Mouse (Mus musculus) forebrain, embryonic 11.5 days (tissue): ENCODE measurements around the gene Ccr9. TPM values are rescaled to one million over a fixed set of nuclear protein-coding genes. Genes with fewer than 3 reads are reported as not detected.

Experiments
- ATAC-seq: fragments of 200-750 bp; cut with Nextera tagmentation; replicated peaks from 2 replicates; pipeline ENCODE4 v1.8.0; 2017; ENCODE audit warnings: moderate TSS enrichment; ENCODE audit not compliant: low FRiP score
- DNase-seq: peaks from one replicate; pipeline ENCODE4 v3.0.0-alpha.2; 2017; ENCODE audit warnings: low spot score
- H3K27ac ChIP-seq: fragments of 300-500 bp; sonication (generic); 2 replicates; pipeline ENCODE4 v1.5.1; 2014; ENCODE audit warnings: low read depth, low read length
- H3K27me3 ChIP-seq: fragments of 300-500 bp; sonication (generic); 2 replicates; pipeline ENCODE4 v1.6.1; 2014; ENCODE audit warnings: mild to moderate bottlenecking, low read length, mixed read lengths; ENCODE audit not compliant: control insufficient read depth, insufficient read depth
- H3K36me3 ChIP-seq: fragments of 300-500 bp; sonication (generic); 2 replicates; pipeline ENCODE4 v1.6.1; 2014; ENCODE audit warnings: mild to moderate bottlenecking, low read length, moderate library complexity, mixed read lengths; ENCODE audit not compliant: control insufficient read depth, insufficient read depth
- H3K4me1 ChIP-seq: fragments of 300-500 bp; sonication (generic); replicated peaks from 2 replicates; pipeline ENCODE4 v1.6.1; 2014; ENCODE audit warnings: low read length, mixed read lengths; ENCODE audit not compliant: control insufficient read depth, insufficient read depth
- H3K4me2 ChIP-seq: fragments of 300-500 bp; sonication (generic); 2 replicates; pipeline ENCODE4 v1.6.1; 2014; ENCODE audit warnings: low read depth, mild to moderate bottlenecking, low read length, moderate library complexity, mixed read lengths; ENCODE audit not compliant: severe bottlenecking
- H3K4me3 ChIP-seq: fragments of 300-500 bp; sonication (generic); 2 replicates; pipeline ENCODE4 v1.5.1; 2014; ENCODE audit warnings: low read depth, low read length
- H3K9ac ChIP-seq: fragments of 300-500 bp; sonication (generic); 2 replicates; pipeline ENCODE4 v1.6.1; 2014; ENCODE audit warnings: low read length
- H3K9me3 ChIP-seq: fragments of 300-500 bp; sonication (generic); 2 replicates; pipeline ENCODE4 v1.6.1; 2016; ENCODE audit warnings: low read length, mixed read lengths; ENCODE audit not compliant: control insufficient read depth
- WGBS: fragments of 180-500 bp; shearing (Covaris S2); extraction: QIAGEN DNeasy Blood & Tissue Kit; methylation state at CpG from one replicate; pipeline ENCODE4 v1.1.7; 2014; 5-methylcytosine and 5-hydroxymethylcytosine counted together
- polyA plus RNA-seq: library from polyadenylated mRNA; unstranded; fragments of >200 nt; fragmentation: Nextera tagmentation; extraction: Ambion mirVana; gene quantifications from 2 replicates; pipeline ENCODE4 v1.2.1, GENCODE M21; 2014

Gene Ccr9
- polyA plus RNA-seq, 1 experiment from 2014 or later: 0.04 TPM

DNA sequence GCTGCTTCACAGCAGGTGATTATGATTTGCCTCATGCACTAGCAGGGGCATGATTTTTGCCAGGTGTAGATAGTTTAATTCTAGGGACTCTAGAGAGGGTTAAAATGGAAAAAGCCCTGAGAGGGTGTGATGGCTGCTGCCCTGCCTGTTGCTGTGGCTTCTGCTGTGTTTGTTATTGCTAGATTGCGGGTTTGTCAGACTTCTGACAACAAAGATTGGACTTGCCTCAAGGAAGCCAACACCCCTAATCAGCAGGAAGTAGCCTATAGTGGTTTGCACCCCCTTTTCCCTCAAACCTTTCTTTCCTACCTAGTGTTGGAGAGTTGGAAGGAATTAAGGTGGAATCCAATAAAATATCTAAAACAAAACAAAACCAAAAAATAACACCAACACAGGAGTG lies 10.0 kb downstream of the Ccr9 start:
- H3K4me1 ChIP-seq: no peaks in the 10 kb centered on the region
- 71% methylated on average over 1 of the region's 1 CpGs for WGBS

GRCm38 (mm10) chr9:123695634-123696302 lies 17.5 kb downstream of the Ccr9 start:
- Histone ChIP-seq H3K9me3 (no peaks in the 10 kb centered on the region), H3K27me3 (no peaks in the 10 kb centered on the region)
- WGBS: 88% methylated on average over 3 of the region's 3 CpGs

More for the DNA sequence above, 10.0 kb downstream of the Ccr9 start:
- Histone ChIP-seq H3K36me3 (no peaks in the 10 kb centered on the region), H3K4me3 (no peak overlapping the region), H3K4me2 (no peak overlapping the region), H3K27me3 (no peaks in the 10 kb centered on the region), H3K9me3 (no peaks in the 10 kb centered on the region), H3K9ac (no peak overlapping the region), H3K27ac (no peak overlapping the region)
- DNase-seq (no peak), ATAC-seq (no peak)

DNA sequence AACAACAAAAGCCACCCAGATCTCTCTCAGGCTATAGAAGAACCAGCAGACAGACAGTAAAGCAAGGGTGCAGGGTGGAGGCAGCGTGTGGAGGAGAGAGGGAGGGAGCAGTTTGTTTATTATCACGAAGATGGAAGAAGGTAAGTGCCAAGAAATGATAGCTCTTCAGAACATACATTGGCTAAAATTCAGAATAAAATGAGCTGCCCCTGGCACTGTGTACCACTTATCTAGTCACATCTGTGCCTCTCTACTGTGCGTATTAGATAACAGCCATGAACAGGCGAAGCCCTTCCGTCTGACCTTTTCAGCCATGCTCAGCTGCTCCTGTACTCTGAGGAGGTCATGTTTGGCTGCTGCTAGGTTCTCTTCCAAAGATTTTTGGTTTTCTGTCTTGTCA lies 23.6 kb downstream of the Ccr9 start:
- WGBS: 91% methylated on average over 5 of the region's 5 CpGs
- Histone ChIP-seq H3K9me3 (no peaks in the 10 kb centered on the region), H3K4me2 (no peak overlapping the region), H3K4me1 (no peaks in the 10 kb centered on the region), H3K27me3 (no peaks in the 10 kb centered on the region), H3K36me3 (no peaks in the 10 kb centered on the region; the same call in 1 of the 2 replicates), H3K9ac (no peak overlapping the region), H3K27ac (no peak overlapping the region), H3K4me3 (no peak overlapping the region)
- DNase-seq: no peak
- no peak for ATAC-seq

More at GRCm38 (mm10) chr9:123695634-123696302, 17.5 kb downstream of the Ccr9 start:
- ATAC-seq (no peak), DNase-seq (no peak)
- no peak overlapping the region for H3K4me3 ChIP-seq
- no peak overlapping the region for H3K27ac ChIP-seq
- no peaks in the 10 kb centered on the region for H3K4me1 ChIP-seq
- H3K4me2 ChIP-seq: no peak overlapping the region
- no peaks in the 10 kb centered on the region for H3K36me3 ChIP-seq
- no peak overlapping the region for H3K9ac ChIP-seq

GRCm38 (mm10) chr9:123709226-123709625 lies 31.0 kb downstream of the Ccr9 start:
- Histone ChIP-seq H3K9me3 (no peaks in the 10 kb centered on the region), H3K4me1 (no peaks in the 10 kb centered on the region), H3K27ac (no peak overlapping the region), H3K36me3 (no peaks in the 10 kb centered on the region), H3K9ac (no peak overlapping the region), H3K4me2 (no peak overlapping the region), H3K27me3 (no peaks in the 10 kb centered on the region), H3K4me3 (no peak overlapping the region)
- no peak for DNase-seq
- WGBS: 54% methylated on average over 2 of the region's 2 CpGs
- ATAC-seq: no peak

DNA sequence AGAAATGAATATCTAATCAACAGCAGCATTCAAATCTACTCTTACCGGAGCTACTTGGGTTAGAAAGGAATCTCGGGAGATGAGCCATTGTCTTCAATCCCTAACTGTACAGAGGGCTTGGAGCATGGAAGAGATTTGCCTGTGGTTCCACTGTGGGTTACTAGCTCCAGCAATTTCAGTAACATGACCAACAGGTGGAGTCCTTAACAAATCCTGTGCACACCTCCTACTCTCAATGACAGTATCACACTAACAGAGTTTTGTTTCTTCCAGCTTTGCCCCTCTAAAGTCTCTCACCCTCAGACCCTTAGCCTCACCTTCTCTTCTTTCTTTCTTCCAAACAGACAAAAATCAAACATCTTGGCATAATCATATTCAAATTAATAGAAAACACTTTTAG lies 34.9 kb downstream of the Ccr9 start:
- Histone ChIP-seq H3K4me1 (no peaks in the 10 kb centered on the region), H3K4me2 (no peak overlapping the region), H3K36me3 (no peaks in the 10 kb centered on the region), H3K4me3 (no peak overlapping the region), H3K27me3 (no peaks in the 10 kb centered on the region), H3K27ac (no peak overlapping the region), H3K9ac (no peak overlapping the region), H3K9me3 (no peaks in the 10 kb centered on the region)
- WGBS: 81% methylated on average over 2 of the region's 2 CpGs
- ATAC-seq (no peak), DNase-seq (no peak)

DNA sequence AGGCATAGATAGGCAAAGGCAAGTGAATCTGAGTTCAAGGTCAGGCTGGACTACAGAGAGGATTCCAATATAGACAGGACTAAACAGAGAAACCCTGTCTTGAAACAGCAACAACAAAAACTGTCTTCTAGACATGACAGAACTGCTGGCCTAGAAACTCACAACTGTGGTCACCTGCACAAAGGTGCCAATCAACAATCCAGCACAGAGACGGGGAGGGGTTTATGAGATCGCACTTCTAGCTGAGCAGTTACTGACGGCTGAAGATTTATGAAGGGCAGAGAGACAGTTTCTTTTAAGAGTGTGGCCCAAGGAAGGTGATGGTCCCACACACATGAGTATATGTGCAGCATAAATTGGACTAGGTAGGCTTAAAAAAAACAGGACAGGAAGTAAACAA lies 38.1 kb downstream of the Ccr9 start:
- ATAC-seq (no peak), DNase-seq (no peak)
- H3K27ac ChIP-seq: no peak overlapping the region
- no peaks in the 10 kb centered on the region for H3K36me3 ChIP-seq
- WGBS: 73% methylated on average over 3 of the region's 3 CpGs
- no peaks in the 10 kb centered on the region for H3K4me1 ChIP-seq
- no peak overlapping the region for H3K9ac ChIP-seq
- no peak overlapping the region for H3K4me3 ChIP-seq
- H3K27me3 ChIP-seq: no peaks in the 10 kb centered on the region
- H3K4me2 ChIP-seq: no peak overlapping the region
- H3K9me3 ChIP-seq: no peaks in the 10 kb centered on the region

- Histone ChIP-seq H3K27ac (no peak within 1 kb of the TSS), H3K27me3 (no peaks in the 10 kb centered on the region), H3K4me3 (peak within 1 kb of the TSS; percentile 88), H3K4me2 (peak within 1 kb of the TSS; percentile 79), H3K9ac (peak within 1 kb of the TSS; percentile 74), H3K9me3 (no peaks in the 10 kb centered on the region), H3K36me3 (no peaks in the 10 kb centered on the region), H3K4me1 (no peaks in the 10 kb centered on the region)
- DNase-seq: peak; percentile 96
- peak; percentile 100 for ATAC-seq
- 1% methylated on average over 55 of the region's 55 CpGs for WGBS
Measured at GRCm38 (mm10) chr9:123717186-123718008, 39.2 kb downstream of the Ccr9 start, which contains the start of gene Lztfl1. TSS of gene Lztfl1 (minus strand) at chr9:123717697.

GRCm38 (mm10) chr9:123722737-123723493 lies 44.7 kb downstream of the Ccr9 start:
- Histone ChIP-seq H3K9ac (no peak overlapping the region), H3K4me1 (no peaks in the 10 kb centered on the region), H3K27ac (no peak overlapping the region), H3K4me3 (no peak overlapping the region), H3K27me3 (no peaks in the 10 kb centered on the region), H3K36me3 (no peaks in the 10 kb centered on the region), H3K9me3 (no peaks in the 10 kb centered on the region), H3K4me2 (no peak overlapping the region)
- 79% methylated on average over 2 of the region's 2 CpGs for WGBS
- DNase-seq: no peak
- ATAC-seq: no peak
